In genomic region chr7:45873061-45873947, GRCm38 (mm10) we compare ENCODE assay signal across 8 mouse cellular contexts. TPM values are rescaled to one million over a fixed set of nuclear protein-coding genes. Genes with fewer than 3 reads are reported as not detected.
A peak's percentile ranks its signal among the peaks of the same experiment; 100 is the strongest.
DNase-seq lines count a peak whose midpoint lies in the region; ATAC-seq and TF ChIP-seq lines count a peak whose summit lies in the region.

No protein-coding gene starts in this region.

- peaks cover 43% of the 10 kb centered on the region for H3K36me3 ChIP-seq in embryonic facial prominence, embryonic 10.5 days (replicated peaks)
- peaks cover 3% of the 10 kb centered on the region for H3K36me3 ChIP-seq in kidney, adult 2 months (ENCODE audit: control insufficient read depth, insufficient read depth, low read length)
- H3K36me3 ChIP-seq in liver, embryonic 15.5 days (replicated peaks): peaks cover 40% of the 10 kb centered on the region
- peaks cover 23% of the 10 kb centered on the region for H3K36me3 ChIP-seq in stomach, embryonic 16.5 days (ENCODE audit: control insufficient read depth, insufficient read depth, low read length)

- peak overlapping the region; percentile 95 for H3K27ac ChIP-seq in embryonic facial prominence, embryonic 10.5 days (replicated peaks)
- peak overlapping the region; percentile 94 for H3K27ac ChIP-seq in kidney, adult 2 months (ENCODE audit: insufficient read depth, low read depth, low read length)
- peak overlapping the region; percentile 91 for H3K27ac ChIP-seq in liver, embryonic 15.5 days (replicated peaks)
- peak overlapping the region; percentile 96 for H3K27ac ChIP-seq in stomach, embryonic 16.5 days (ENCODE audit: low read length)

- TF ChIP-seq CTCF in kidney, adult 2 months (conservative IDR thresholded peaks at IDR 0.05; ENCODE audit: insufficient read depth, insufficient read length, low read depth, low read length): no peak

- H3K9ac ChIP-seq in liver, embryonic 15.5 days: peak overlapping the region; percentile 97
- peak overlapping the region; percentile 97 for H3K9ac ChIP-seq in stomach, embryonic 16.5 days (ENCODE audit: low read length)

- peaks cover 50% of the 10 kb centered on the region for H3K4me1 ChIP-seq in embryonic facial prominence, embryonic 10.5 days
- H3K4me1 ChIP-seq in kidney, adult 2 months (ENCODE audit: control insufficient read depth, insufficient read depth, low read length): peaks cover 6% of the 10 kb centered on the region; the same call in 1 of the 2 replicates
- peaks cover 35% of the 10 kb centered on the region for H3K4me1 ChIP-seq in liver, embryonic 15.5 days (replicated peaks)
- peaks cover 34% of the 10 kb centered on the region for H3K4me1 ChIP-seq in stomach, embryonic 16.5 days (ENCODE audit: control insufficient read depth, insufficient read depth, low read length)

- TF ChIP-seq POLR2A in kidney, adult 2 months (IDR thresholded peaks at IDR 0.05; ENCODE audit: low read depth, low read length): no peak

- H3K27me3 ChIP-seq in embryonic facial prominence, embryonic 10.5 days (replicated peaks; ENCODE audit: low read depth, poor library complexity, severe bottlenecking): peaks cover 41% of the 10 kb centered on the region
- no peaks in the 10 kb centered on the region for H3K27me3 ChIP-seq in kidney, adult 2 months (replicated peaks; ENCODE audit: control insufficient read depth, insufficient read depth, low read length)
- H3K27me3 ChIP-seq in liver, embryonic 15.5 days: peaks cover 42% of the 10 kb centered on the region
- peaks cover 19% of the 10 kb centered on the region for H3K27me3 ChIP-seq in stomach, embryonic 16.5 days (ENCODE audit: control insufficient read depth, insufficient read depth, low read length)

- H3K9me3 ChIP-seq in embryonic facial prominence, embryonic 10.5 days: no peaks in the 10 kb centered on the region
- no peaks in the 10 kb centered on the region for H3K9me3 ChIP-seq in liver, embryonic 15.5 days (replicated peaks)
- H3K9me3 ChIP-seq in stomach, embryonic 16.5 days (replicated peaks; ENCODE audit: control insufficient read depth, low read length): no peaks in the 10 kb centered on the region

- H3K4me3 ChIP-seq in embryonic facial prominence, embryonic 10.5 days: peak overlapping the region; percentile 90
- H3K4me3 ChIP-seq in kidney, adult 2 months (ENCODE audit: insufficient read depth, low read depth, low read length): peak overlapping the region; percentile 94
- H3K4me3 ChIP-seq in liver, embryonic 15.5 days (replicated peaks): peak overlapping the region; percentile 92
- peak overlapping the region; percentile 93 for H3K4me3 ChIP-seq in stomach, embryonic 16.5 days (replicated peaks; ENCODE audit: low read length)

- peak; percentile 68 for DNase-seq in A20 (ENCODE audit: low read depth, low spot score)
- DNase-seq in adrenal gland, postnatal 10 days: peak; percentile 78
- DNase-seq in embryonic facial prominence, embryonic 10.5 days (ENCODE audit: low spot score): peak; percentile 67
- DNase-seq in heart, adult 8-10 months (ENCODE audit: low spot score): peak; percentile 52
- DNase-seq in kidney, adult 2 months: peak; percentile 79
- DNase-seq in neural tube, embryonic 10.5 days (ENCODE audit: extremely low spot score, low spot score): peak; percentile 72

- H3K4me2 ChIP-seq in liver, embryonic 15.5 days: peak overlapping the region; percentile 97
- peak overlapping the region; percentile 66 for H3K4me2 ChIP-seq in stomach, embryonic 16.5 days (ENCODE audit: low read depth, low read length)

- 4% methylated on average over 28 of the region's 28 CpGs for WGBS in embryonic facial prominence, embryonic 10.5 days
- WGBS in kidney, adult 2 months: 1% methylated on average over 28 of the region's 28 CpGs
- WGBS in liver, embryonic 15.5 days (ENCODE audit: insufficient replicate concordance): 2% methylated on average over 28 of the region's 28 CpGs
- 2% methylated on average over 28 of the region's 28 CpGs for WGBS in stomach, embryonic 16.5 days

- ATAC-seq in liver, embryonic 15.5 days (ENCODE audit: insufficient read depth): peak; percentile 64
- ATAC-seq in stomach, embryonic 16.5 days (ENCODE audit: insufficient read depth, low FRiP score): peak; percentile 54

RNA-seq across cellular contexts. Expression of gene Kdelr1, which starts 0.7 kb away (rescaled TPM):
- total RNA-seq in adrenal gland, postnatal 10 days (2021): 100 to 1,000 TPM; 126 to 132 TPM
- polyA plus RNA-seq in embryonic facial prominence, embryonic 10.5 days (2016; fragmentation: Nextera tagmentation; extraction: Ambion mirVana): 30.4 and 36.6 TPM in 2 replicates
- total RNA-seq in heart, adult 8-10 months (2022): 100 to 1,000 TPM; 115 to 134 (median 127) TPM
- polyA plus RNA-seq in kidney, adult 2 months (2012; rRNA removed): 331 and 358 TPM in 2 replicates
- 27.6 TPM in 2 replicates for polyA plus RNA-seq in liver, embryonic 15.5 days (2015; fragmentation: Nextera tagmentation; extraction: Ambion mirVana)
- 76.7 and 87.0 TPM in 2 replicates for polyA plus RNA-seq in stomach, embryonic 16.5 days (2015; fragmentation: Nextera tagmentation; extraction: Ambion mirVana)

RNA-seq across cellular contexts. Expression of gene Grin2d, which starts 4.9 kb away (rescaled TPM):
- total RNA-seq in adrenal gland, postnatal 10 days (2021): 1 to 10 TPM in 1 of 2 experiments, under 1 TPM in 1; 0.72 to 1.2 TPM
- 0.09 and 0.20 TPM in 2 replicates for polyA plus RNA-seq in embryonic facial prominence, embryonic 10.5 days (2016; fragmentation: Nextera tagmentation; extraction: Ambion mirVana)
- 1 to 10 TPM; 1.1 to 2.2 (median 1.3) TPM for total RNA-seq in heart, adult 8-10 months (2022)
- polyA plus RNA-seq in kidney, adult 2 months (2012; rRNA removed): 0.45 and 0.50 TPM in 2 replicates
- polyA plus RNA-seq in liver, embryonic 15.5 days (2015; fragmentation: Nextera tagmentation; extraction: Ambion mirVana): 0.05 TPM in 2 replicates
- 0.23 and 0.40 TPM in 2 replicates for polyA plus RNA-seq in stomach, embryonic 16.5 days (2015; fragmentation: Nextera tagmentation; extraction: Ambion mirVana)

RNA-seq across cellular contexts. Expression of gene Syngr4, which starts 23.2 kb away (rescaled TPM):
- total RNA-seq in adrenal gland, postnatal 10 days (2021): under 1 TPM in 1 of 2 experiments, not detected in 1; 0.30 TPM
- 1.2 and 1.3 TPM in 2 replicates for polyA plus RNA-seq in embryonic facial prominence, embryonic 10.5 days (2016; fragmentation: Nextera tagmentation; extraction: Ambion mirVana)
- total RNA-seq in heart, adult 8-10 months (2022): not detected
- 0.19 and 0.50 TPM in 2 replicates for polyA plus RNA-seq in kidney, adult 2 months (2012; rRNA removed)
- polyA plus RNA-seq in liver, embryonic 15.5 days (2015; fragmentation: Nextera tagmentation; extraction: Ambion mirVana): 0.94 and 1.3 TPM in 2 replicates
- polyA plus RNA-seq in stomach, embryonic 16.5 days (2015; fragmentation: Nextera tagmentation; extraction: Ambion mirVana): 0.49 and 1.2 TPM in 2 replicates

RNA-seq across cellular contexts. Expression of gene Tmem143, which starts 23.4 kb away (rescaled TPM):
- total RNA-seq in adrenal gland, postnatal 10 days (2021): 10 to 100 TPM; 85.8 to 88.1 TPM
- polyA plus RNA-seq in embryonic facial prominence, embryonic 10.5 days (2016; fragmentation: Nextera tagmentation; extraction: Ambion mirVana): 4.5 and 5.5 TPM in 2 replicates
- 100 to 1,000 TPM; 115 to 143 (median 126) TPM for total RNA-seq in heart, adult 8-10 months (2022)
- 123 and 143 TPM in 2 replicates for polyA plus RNA-seq in kidney, adult 2 months (2012; rRNA removed)
- polyA plus RNA-seq in liver, embryonic 15.5 days (2015; fragmentation: Nextera tagmentation; extraction: Ambion mirVana): 3.6 and 4.0 TPM in 2 replicates
- 4.2 and 6.0 TPM in 2 replicates for polyA plus RNA-seq in stomach, embryonic 16.5 days (2015; fragmentation: Nextera tagmentation; extraction: Ambion mirVana)

RNA-seq across cellular contexts. Expression of gene Grwd1, which starts 42.6 kb away (rescaled TPM):
- 10 to 100 TPM; 23.7 to 27.5 TPM for total RNA-seq in adrenal gland, postnatal 10 days (2021)
- polyA plus RNA-seq in embryonic facial prominence, embryonic 10.5 days (2016; fragmentation: Nextera tagmentation; extraction: Ambion mirVana): 127 and 132 TPM in 2 replicates
- 10 to 100 TPM; 10.2 to 16.0 (median 13.6) TPM for total RNA-seq in heart, adult 8-10 months (2022)
- polyA plus RNA-seq in kidney, adult 2 months (2012; rRNA removed): 12.3 and 12.9 TPM in 2 replicates
- 24.7 and 25.3 TPM in 2 replicates for polyA plus RNA-seq in liver, embryonic 15.5 days (2015; fragmentation: Nextera tagmentation; extraction: Ambion mirVana)
- 50.3 and 53.7 TPM in 2 replicates for polyA plus RNA-seq in stomach, embryonic 16.5 days (2015; fragmentation: Nextera tagmentation; extraction: Ambion mirVana)

Comparison
In these comparisons a context has a peak if more than half of its experiments do, and no peak if none do; other contexts are left out.
1. Peak in every context shown above with its lines: DNase-seq, ATAC-seq, H3K4me3 ChIP-seq and H3K27ac ChIP-seq.